Mouse (Mus musculus): ENCODE data around the gene Fbrsl1. TPM values are rescaled to one million over a fixed set of nuclear protein-coding genes. Genes with fewer than 3 reads are reported as not detected.
A peak's percentile ranks its signal among the peaks of the same experiment; 100 is the strongest.

The Fbrsl1 gene
- polyA plus RNA-seq, 1 experiment = 150 TPM

- TF ChIP-seq POLR2A (IDR thresholded peaks at IDR 0.05; ENCODE audit: low read depth, low read length) (no peak), CTCF (IDR thresholded peaks at IDR 0.05; ENCODE audit: extremely low read depth, insufficient read length, insufficient replicate concordance, low read depth, low read length) (no peak)
- Histone ChIP-seq H3K27me3 (ENCODE audit: control insufficient read depth, insufficient read depth, low read length) (no peaks in the 10 kb centered on the region), H3K36me3 (ENCODE audit: control insufficient read depth, insufficient read depth, low read length) (no peaks in the 10 kb centered on the region), H3K4me3 (ENCODE audit: low read depth, low read length) (no peak overlapping the region), H3K4me1 (ENCODE audit: control insufficient read depth, insufficient read depth, insufficient read length, low read length) (peaks cover 6% of the 10 kb centered on the region; the same call in 1 of the 2 replicates), H3K27ac (ENCODE audit: insufficient read depth, low read depth, low read length) (no peak overlapping the region)
- 89% methylated on average over 4 of the region's 4 CpGs for WGBS
These were observed 63.0 kb downstream of the Fbrsl1 start for GRCm38 (mm10) chr5:110385263-110385662.

- Histone ChIP-seq H3K4me3 (ENCODE audit: low read depth, low read length) (no peak overlapping the region), H3K27ac (ENCODE audit: insufficient read depth, low read depth, low read length) (no peak overlapping the region), H3K27me3 (ENCODE audit: control insufficient read depth, insufficient read depth, low read length) (no peaks in the 10 kb centered on the region), H3K4me1 (ENCODE audit: control insufficient read depth, insufficient read depth, insufficient read length, low read length) (peaks cover 6% of the 10 kb centered on the region; the same call in 1 of the 2 replicates), H3K36me3 (ENCODE audit: control insufficient read depth, insufficient read depth, low read length) (no peaks in the 10 kb centered on the region)
- TF ChIP-seq CTCF (IDR thresholded peaks at IDR 0.05; ENCODE audit: extremely low read depth, insufficient read length, insufficient replicate concordance, low read depth, low read length) = no peak
- TF ChIP-seq POLR2A (IDR thresholded peaks at IDR 0.05; ENCODE audit: low read depth, low read length) = no peak
- 85% methylated on average over 6 of the region's 6 CpGs for WGBS
These were observed 63.8 kb downstream of the Fbrsl1 start for GRCm38 (mm10) chr5:110384491-110384890.

DNA sequence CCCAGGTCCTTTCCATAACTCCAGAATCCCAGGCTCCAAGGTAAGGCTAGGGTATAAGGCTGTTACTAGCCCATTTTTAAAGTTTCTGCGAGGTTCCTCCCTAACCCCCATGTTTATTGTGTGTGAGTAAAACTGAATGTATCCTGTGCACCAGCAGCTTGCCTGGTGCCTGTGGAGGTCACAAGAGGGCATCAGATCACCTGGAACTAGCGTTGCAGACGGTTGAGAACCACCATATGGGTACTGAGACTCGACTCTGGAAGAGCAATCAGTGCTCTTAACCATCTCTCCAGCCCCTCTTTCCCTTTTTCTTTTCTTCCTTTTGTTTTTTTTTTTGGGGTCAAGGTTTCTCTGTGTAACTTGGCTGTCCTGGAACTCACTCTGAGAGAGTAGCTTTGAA, 68.5 kb downstream of the Fbrsl1 start:
- TF ChIP-seq POLR2A (IDR thresholded peaks at IDR 0.05; ENCODE audit: low read depth, low read length) (no peak), CTCF (IDR thresholded peaks at IDR 0.05; ENCODE audit: extremely low read depth, insufficient read length, insufficient replicate concordance, low read depth, low read length) (no peak)
- 77% methylated on average over 4 of the region's 4 CpGs for WGBS
- H3K36me3 ChIP-seq (ENCODE audit: control insufficient read depth, insufficient read depth, low read length) = peaks cover 32% of the 10 kb centered on the region
- H3K4me1 ChIP-seq (ENCODE audit: control insufficient read depth, insufficient read depth, insufficient read length, low read length) = no peaks in the 10 kb centered on the region
- H3K27ac ChIP-seq (ENCODE audit: insufficient read depth, low read depth, low read length) = no peak overlapping the region
- no peak overlapping the region for H3K4me3 ChIP-seq (ENCODE audit: low read depth, low read length)
- H3K27me3 ChIP-seq (ENCODE audit: control insufficient read depth, insufficient read depth, low read length) = no peaks in the 10 kb centered on the region

- no peaks in the 10 kb centered on the region for H3K4me1 ChIP-seq (ENCODE audit: control insufficient read depth, insufficient read depth, insufficient read length, low read length)
- 87% methylated on average over 15 of the region's 15 CpGs for WGBS
- TF ChIP-seq POLR2A (IDR thresholded peaks at IDR 0.05; ENCODE audit: low read depth, low read length) (no peak), CTCF (IDR thresholded peaks at IDR 0.05; ENCODE audit: extremely low read depth, insufficient read length, insufficient replicate concordance, low read depth, low read length) (no peak)
- H3K27me3 ChIP-seq (ENCODE audit: control insufficient read depth, insufficient read depth, low read length) = no peaks in the 10 kb centered on the region
- no peak overlapping the region for H3K27ac ChIP-seq (ENCODE audit: insufficient read depth, low read depth, low read length)
- H3K4me3 ChIP-seq (ENCODE audit: low read depth, low read length) = no peak overlapping the region
- H3K36me3 ChIP-seq (ENCODE audit: control insufficient read depth, insufficient read depth, low read length) = peaks cover 32% of the 10 kb centered on the region
These were observed 69.2 kb downstream of the Fbrsl1 start for GRCm38 (mm10) chr5:110379086-110379485.

DNA sequence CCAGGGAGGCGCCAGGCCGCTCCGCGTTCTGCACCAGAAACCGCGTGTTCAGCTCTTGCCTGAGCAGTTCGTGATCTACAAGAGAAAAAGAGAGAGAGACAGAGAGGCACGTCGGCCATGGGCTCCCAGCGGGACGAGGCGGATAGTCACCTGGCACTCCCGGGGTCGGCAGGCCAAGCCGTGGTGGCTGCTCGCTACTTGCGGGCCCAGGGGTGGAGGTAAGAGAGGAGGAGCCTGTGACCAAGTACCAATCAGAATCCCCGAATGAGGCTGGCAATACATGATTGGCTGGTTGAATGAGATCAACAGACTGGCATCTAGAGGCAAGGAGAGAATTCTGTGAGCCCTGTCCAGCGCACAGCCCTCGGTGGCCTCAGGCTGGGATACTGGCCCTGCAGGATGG, 70.1 kb downstream of the Fbrsl1 start:
- peaks cover 32% of the 10 kb centered on the region for H3K36me3 ChIP-seq (ENCODE audit: control insufficient read depth, insufficient read depth, low read length)
- no peak overlapping the region for H3K4me3 ChIP-seq (ENCODE audit: low read depth, low read length)
- TF ChIP-seq POLR2A (IDR thresholded peaks at IDR 0.05; ENCODE audit: low read depth, low read length) (no peak), CTCF (IDR thresholded peaks at IDR 0.05; ENCODE audit: extremely low read depth, insufficient read length, insufficient replicate concordance, low read depth, low read length) (no peak)
- H3K4me1 ChIP-seq (ENCODE audit: control insufficient read depth, insufficient read depth, insufficient read length, low read length) = no peaks in the 10 kb centered on the region
- no peak overlapping the region for H3K27ac ChIP-seq (ENCODE audit: insufficient read depth, low read depth, low read length)
- WGBS = 81% methylated on average over 20 of the region's 20 CpGs
- no peaks in the 10 kb centered on the region for H3K27me3 ChIP-seq (ENCODE audit: control insufficient read depth, insufficient read depth, low read length)

- H3K4me3 ChIP-seq (ENCODE audit: low read depth, low read length) = no peak overlapping the region
- no peaks in the 10 kb centered on the region for H3K27me3 ChIP-seq (ENCODE audit: control insufficient read depth, insufficient read depth, low read length)
- WGBS = 65% methylated on average over 8 of the region's 8 CpGs
- peaks cover 32% of the 10 kb centered on the region for H3K36me3 ChIP-seq (ENCODE audit: control insufficient read depth, insufficient read depth, low read length)
- TF ChIP-seq CTCF (IDR thresholded peaks at IDR 0.05; ENCODE audit: extremely low read depth, insufficient read length, insufficient replicate concordance, low read depth, low read length) (peak; percentile 56; the same call in 1 of the 2 replicates), POLR2A (IDR thresholded peaks at IDR 0.05; ENCODE audit: low read depth, low read length) (no peak)
- H3K4me1 ChIP-seq (ENCODE audit: control insufficient read depth, insufficient read depth, insufficient read length, low read length) = no peaks in the 10 kb centered on the region
- H3K27ac ChIP-seq (ENCODE audit: insufficient read depth, low read depth, low read length) = no peak overlapping the region
These were observed 71.4 kb downstream of the Fbrsl1 start for GRCm38 (mm10) chr5:110376802-110377433.

DNA sequence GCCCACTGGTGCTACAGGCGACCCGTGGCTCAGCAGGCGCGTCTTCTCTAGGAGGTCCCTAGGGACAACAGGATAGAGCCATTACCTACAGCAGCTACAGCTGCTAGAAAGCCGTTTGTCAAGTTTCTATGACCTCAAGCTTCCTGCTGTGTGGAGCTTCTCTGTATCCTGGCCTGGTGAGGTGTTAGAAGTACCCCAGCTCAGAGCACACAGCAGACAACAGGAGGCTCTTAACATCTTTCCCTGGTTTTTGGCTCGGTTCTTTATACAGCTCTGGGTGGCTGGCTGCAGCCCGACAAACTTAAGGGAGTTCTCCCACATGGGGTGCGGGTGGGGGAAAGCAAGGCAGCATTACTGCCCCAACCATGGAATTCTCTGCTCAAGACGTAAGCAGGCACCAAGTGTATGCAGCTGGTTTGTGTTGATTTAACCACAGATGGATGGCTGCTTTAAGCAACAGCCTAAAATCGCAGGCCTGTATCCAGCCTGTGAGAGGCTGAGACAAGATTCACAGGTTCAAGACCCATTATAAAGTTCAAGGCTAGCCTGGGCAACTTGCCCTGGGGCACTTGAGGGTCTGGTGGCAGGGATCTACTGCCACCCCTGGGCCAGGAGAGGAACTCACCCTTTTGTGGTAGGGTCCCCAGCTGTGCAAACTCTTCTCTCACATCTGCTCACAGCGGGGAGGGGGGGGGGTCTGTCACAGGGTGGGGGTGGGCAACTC, 84.3 kb downstream of the Fbrsl1 start:
- 74% methylated on average over 11 of the region's 11 CpGs for WGBS
- Histone ChIP-seq H3K27ac (ENCODE audit: insufficient read depth, low read depth, low read length) (no peak overlapping the region), H3K4me1 (ENCODE audit: control insufficient read depth, insufficient read depth, insufficient read length, low read length) (peaks cover 7% of the 10 kb centered on the region), H3K4me3 (ENCODE audit: low read depth, low read length) (peak overlapping the region; percentile 64), H3K36me3 (ENCODE audit: control insufficient read depth, insufficient read depth, low read length) (peaks cover 11% of the 10 kb centered on the region), H3K27me3 (ENCODE audit: control insufficient read depth, insufficient read depth, low read length) (no peaks in the 10 kb centered on the region)
- TF ChIP-seq POLR2A (IDR thresholded peaks at IDR 0.05; ENCODE audit: low read depth, low read length) (no peak), CTCF (IDR thresholded peaks at IDR 0.05; ENCODE audit: extremely low read depth, insufficient read length, insufficient replicate concordance, low read depth, low read length) (no peak)

All from small intestine, adult 2 months (tissue).